Mouse (Mus musculus): Measurements from ENCODE around the gene Tagln. TPM values are rescaled to one million over a fixed set of nuclear protein-coding genes. Genes with fewer than 3 reads are reported as not detected.

Tagln gene
- 6.2 and 9.5 TPM in 2 replicates for polyA plus RNA-seq (2015; fragmentation: Nextera tagmentation; extraction: Ambion mirVana)

- no peak within 1 kb of the TSS for H3K9ac ChIP-seq (ENCODE audit: low read depth, low read length)
- H3K4me1 ChIP-seq (ENCODE audit: control insufficient read depth, low read depth, low read length) = peaks cover 3% of the 10 kb centered on the region
- H3K9me3 ChIP-seq (replicated peaks; ENCODE audit: control insufficient read depth, low read length) = no peaks in the 10 kb centered on the region
- no peak for ATAC-seq (ENCODE audit: low read depth)
- H3K4me2 ChIP-seq (ENCODE audit: low read depth, low read length) = no peak within 1 kb of the TSS
- H3K27ac ChIP-seq (ENCODE audit: low read length) = no peak within 1 kb of the TSS
- peaks cover 6% of the 10 kb centered on the region for H3K27me3 ChIP-seq (ENCODE audit: control insufficient read depth, insufficient read depth, low read depth, low read length)
- H3K36me3 ChIP-seq (ENCODE audit: control insufficient read depth, insufficient read depth) = peaks cover 2% of the 10 kb centered on the region; the same call in 1 of the 2 replicates
- 23% methylated on average over 21 of the region's 21 CpGs for WGBS (ENCODE audit: insufficient replicate concordance)
- no peak within 1 kb of the TSS for H3K4me3 ChIP-seq (ENCODE audit: low read depth, low read length)
Observed at GRCm38 (mm10) chr9:45935628-45936210, at the start of gene Tagln. Tagln (minus strand) TSS chr9:45936058.

GRCm38 (mm10) chr9:45985229-45985567 is 49.3 kb upstream of the Tagln start:
- Histone ChIP-seq H3K9me3 (replicated peaks; ENCODE audit: control insufficient read depth, low read length) (no peaks in the 10 kb centered on the region), H3K27ac (ENCODE audit: low read length) (peak overlapping the region; percentile 91), H3K4me3 (ENCODE audit: low read depth, low read length) (peak overlapping the region; percentile 86), H3K4me1 (ENCODE audit: control insufficient read depth, low read depth, low read length) (peaks cover 28% of the 10 kb centered on the region), H3K9ac (ENCODE audit: low read depth, low read length) (peak overlapping the region; percentile 93), H3K4me2 (ENCODE audit: low read depth, low read length) (peak overlapping the region; percentile 79), H3K27me3 (ENCODE audit: control insufficient read depth, insufficient read depth, low read depth, low read length) (no peaks in the 10 kb centered on the region), H3K36me3 (ENCODE audit: control insufficient read depth, insufficient read depth) (no peaks in the 10 kb centered on the region)
- under 1% methylated on average over 4 of the region's 4 CpGs for WGBS (ENCODE audit: insufficient replicate concordance)
- peak; percentile 49 for ATAC-seq (ENCODE audit: low read depth)

- peak; percentile 92 for ATAC-seq (ENCODE audit: low read depth)
- H3K27ac ChIP-seq (ENCODE audit: low read length) = peak overlapping the region; percentile 91
- no peaks in the 10 kb centered on the region for H3K9me3 ChIP-seq (replicated peaks; ENCODE audit: control insufficient read depth, low read length)
- under 1% methylated on average over 56 of the region's 76 CpGs for WGBS (ENCODE audit: insufficient replicate concordance)
- H3K9ac ChIP-seq (ENCODE audit: low read depth, low read length) = peak overlapping the region; percentile 93
- H3K4me2 ChIP-seq (ENCODE audit: low read depth, low read length) = peak overlapping the region; percentile 79
- no peaks in the 10 kb centered on the region for H3K36me3 ChIP-seq (ENCODE audit: control insufficient read depth, insufficient read depth)
- H3K4me1 ChIP-seq (ENCODE audit: control insufficient read depth, low read depth, low read length) = peaks cover 33% of the 10 kb centered on the region
- H3K4me3 ChIP-seq (ENCODE audit: low read depth, low read length) = peak overlapping the region; percentile 86
- H3K27me3 ChIP-seq (ENCODE audit: control insufficient read depth, insufficient read depth, low read depth, low read length) = no peaks in the 10 kb centered on the region
Observed at GRCm38 (mm10) chr9:45984409-45985228, 48.8 kb upstream of the Tagln start.

GRCm38 (mm10) chr9:45983676-45984408 is 48.0 kb upstream of the Tagln start:
- peaks cover 38% of the 10 kb centered on the region for H3K4me1 ChIP-seq (ENCODE audit: control insufficient read depth, low read depth, low read length)
- under 1% methylated on average over 23 of the region's 23 CpGs for WGBS (ENCODE audit: insufficient replicate concordance)
- 0 out of 2 replicates have a peak, but pooled peaks have one; percentile 9 for ATAC-seq (ENCODE audit: low read depth)

GRCm38 (mm10) chr9:45981331-45981730 is 45.5 kb upstream of the Tagln start:
- Histone ChIP-seq H3K4me2 (ENCODE audit: low read depth, low read length) (no peak overlapping the region; the same call in 1 of the 2 replicates), H3K9me3 (replicated peaks; ENCODE audit: control insufficient read depth, low read length) (no peaks in the 10 kb centered on the region), H3K9ac (ENCODE audit: low read depth, low read length) (no peak overlapping the region), H3K4me3 (ENCODE audit: low read depth, low read length) (no peak overlapping the region), H3K36me3 (ENCODE audit: control insufficient read depth, insufficient read depth) (peaks cover 2% of the 10 kb centered on the region; the same call in 1 of the 2 replicates), H3K27ac (ENCODE audit: low read length) (no peak overlapping the region), H3K4me1 (ENCODE audit: control insufficient read depth, low read depth, low read length) (peaks cover 46% of the 10 kb centered on the region), H3K27me3 (ENCODE audit: control insufficient read depth, insufficient read depth, low read depth, low read length) (no peaks in the 10 kb centered on the region)
- no peak for ATAC-seq (ENCODE audit: low read depth)

More at GRCm38 (mm10) chr9:45983676-45984408, 48.0 kb upstream of the Tagln start:
- Histone ChIP-seq H3K4me2 (ENCODE audit: low read depth, low read length) (peak overlapping the region; percentile 79), H3K4me3 (ENCODE audit: low read depth, low read length) (peak overlapping the region; percentile 86), H3K9me3 (replicated peaks; ENCODE audit: control insufficient read depth, low read length) (no peaks in the 10 kb centered on the region), H3K27ac (ENCODE audit: low read length) (peak overlapping the region; percentile 91), H3K36me3 (ENCODE audit: control insufficient read depth, insufficient read depth) (no peaks in the 10 kb centered on the region), H3K9ac (ENCODE audit: low read depth, low read length) (peak overlapping the region; percentile 93), H3K27me3 (ENCODE audit: control insufficient read depth, insufficient read depth, low read depth, low read length) (no peaks in the 10 kb centered on the region)

- Histone ChIP-seq H3K4me3 (ENCODE audit: low read depth, low read length) (no peak overlapping the region), H3K9ac (ENCODE audit: low read depth, low read length) (no peak overlapping the region), H3K4me1 (ENCODE audit: control insufficient read depth, low read depth, low read length) (peaks cover 44% of the 10 kb centered on the region), H3K27ac (ENCODE audit: low read length) (no peak overlapping the region), H3K9me3 (replicated peaks; ENCODE audit: control insufficient read depth, low read length) (no peaks in the 10 kb centered on the region), H3K27me3 (ENCODE audit: control insufficient read depth, insufficient read depth, low read depth, low read length) (no peaks in the 10 kb centered on the region), H3K36me3 (ENCODE audit: control insufficient read depth, insufficient read depth) (peaks cover 7% of the 10 kb centered on the region), H3K4me2 (ENCODE audit: low read depth, low read length) (peak overlapping the region; percentile 7; the same call in 1 of the 2 replicates)
- ATAC-seq (ENCODE audit: low read depth) = no peak
- WGBS (ENCODE audit: insufficient replicate concordance) = 74% methylated on average over 1 of the region's 1 CpGs
Observed at GRCm38 (mm10) chr9:45980611-45981010, 44.8 kb upstream of the Tagln start.

GRCm38 (mm10) chr9:45979778-45980177 is 43.9 kb upstream of the Tagln start:
- H3K27ac ChIP-seq (ENCODE audit: low read length) = peak overlapping the region; percentile 49; the same call in 1 of the 2 replicates
- H3K36me3 ChIP-seq (ENCODE audit: control insufficient read depth, insufficient read depth) = peaks cover 13% of the 10 kb centered on the region
- no peak overlapping the region for H3K9ac ChIP-seq (ENCODE audit: low read depth, low read length)
- H3K4me2 ChIP-seq (ENCODE audit: low read depth, low read length) = peak overlapping the region; percentile 24
- H3K4me3 ChIP-seq (ENCODE audit: low read depth, low read length) = peak overlapping the region; percentile 4; the same call in 1 of the 2 replicates
- ATAC-seq (ENCODE audit: low read depth) = peak; percentile 49
- WGBS (ENCODE audit: insufficient replicate concordance) = 67% methylated on average over 2 of the region's 2 CpGs
- H3K9me3 ChIP-seq (replicated peaks; ENCODE audit: control insufficient read depth, low read length) = no peaks in the 10 kb centered on the region
- H3K27me3 ChIP-seq (ENCODE audit: control insufficient read depth, insufficient read depth, low read depth, low read length) = no peaks in the 10 kb centered on the region
- peaks cover 39% of the 10 kb centered on the region for H3K4me1 ChIP-seq (ENCODE audit: control insufficient read depth, low read depth, low read length)

GRCm38 (mm10) chr9:45976884-45977283 is 41.0 kb upstream of the Tagln start:
- no peaks in the 10 kb centered on the region for H3K9me3 ChIP-seq (replicated peaks; ENCODE audit: control insufficient read depth, low read length)
- no peak overlapping the region for H3K9ac ChIP-seq (ENCODE audit: low read depth, low read length)
- ATAC-seq (ENCODE audit: low read depth) = no peak
- no peak overlapping the region for H3K27ac ChIP-seq (ENCODE audit: low read length)
- peaks cover 37% of the 10 kb centered on the region for H3K36me3 ChIP-seq (ENCODE audit: control insufficient read depth, insufficient read depth)
- H3K27me3 ChIP-seq (ENCODE audit: control insufficient read depth, insufficient read depth, low read depth, low read length) = no peaks in the 10 kb centered on the region
- WGBS (ENCODE audit: insufficient replicate concordance) = 77% methylated on average over 2 of the region's 2 CpGs
- H3K4me1 ChIP-seq (ENCODE audit: control insufficient read depth, low read depth, low read length) = peaks cover 28% of the 10 kb centered on the region
- no peak overlapping the region for H3K4me3 ChIP-seq (ENCODE audit: low read depth, low read length)
- no peak overlapping the region for H3K4me2 ChIP-seq (ENCODE audit: low read depth, low read length)

Measured in liver, embryonic 16.5 days (tissue).